Mouse (Mus musculus) liver, adult 2 months (tissue): Measurements from ENCODE around the gene Madcam1. TPM values are rescaled to one million over a fixed set of nuclear protein-coding genes. Genes with fewer than 3 reads are reported as not detected.

Experiments
- DNase-seq: peaks from one replicate; pipeline ENCODE4 v3.0.0-alpha.2; 2011; ENCODE audit warnings: low read depth, low spot score; ENCODE audit errors: extremely low read depth
- H3K27ac ChIP-seq: fragments of 200-500 bp; replicated peaks from 2 replicates; pipeline ENCODE4 v1.5.1; 2012; ENCODE audit warnings: low read depth, mild to moderate bottlenecking, control low read depth, inconsistent platforms, low read length; ENCODE audit not compliant: insufficient read depth
- H3K27me3 ChIP-seq: fragments of 200-500 bp; 2 replicates; pipeline ENCODE4 v1.6.1; 2012; ENCODE audit warnings: mild to moderate bottlenecking, moderate library complexity, low read length, inconsistent platforms; ENCODE audit not compliant: control insufficient read depth, insufficient read depth
- H3K36me3 ChIP-seq: fragments of 200-500 bp; 2 replicates; pipeline ENCODE4 v1.6.1; 2012; ENCODE audit warnings: low read length, inconsistent platforms; ENCODE audit not compliant: control insufficient read depth, insufficient read depth
- H3K4me1 ChIP-seq: fragments of 200-500 bp; 2 replicates; pipeline ENCODE4 v1.6.1; 2011; ENCODE audit warnings: low read length; ENCODE audit not compliant: control insufficient read depth, insufficient read depth
- H3K4me3 ChIP-seq: fragments of 200-500 bp; 2 replicates; pipeline ENCODE4 v1.5.1; 2011; ENCODE audit warnings: low read depth, mild to moderate bottlenecking, control low read depth, low read length, moderate library complexity; ENCODE audit not compliant: insufficient read depth
- H3K79me2 ChIP-seq: fragments of 200-500 bp; 2 replicates; pipeline ENCODE4 v1.6.1; 2012; ENCODE audit warnings: inconsistent platforms, mild to moderate bottlenecking, low read length, moderate library complexity; ENCODE audit not compliant: control insufficient read depth, insufficient read depth
- H3K9ac ChIP-seq: fragments of 200-500 bp; 2 replicates; pipeline ENCODE4 v1.6.1; 2012; ENCODE audit warnings: low read depth, mild to moderate bottlenecking, control low read depth, inconsistent platforms, low read length
- CTCF ChIP-seq: fragments of 200-500 bp; IDR thresholded peaks from 2 replicates; pipeline ENCODE4 v1.5.1; 2011; ENCODE audit warnings: low read depth, low read length, control low read depth
- POLR2A ChIP-seq: fragments of 200-500 bp; IDR thresholded peaks from 2 replicates; pipeline ENCODE4 v1.6.1; 2011; ENCODE audit warnings: low read length, control low read depth; ENCODE audit not compliant: insufficient read depth; ENCODE audit errors: extremely low read depth
- WGBS: fragments of 180-500 bp; shearing (Covaris S2); methylation state at CpG from one replicate; pipeline ENCODE4 v1.1.7; 2018; 5-methylcytosine and 5-hydroxymethylcytosine counted together
- polyA plus RNA-seq: library from polyadenylated mRNA; depleted of rRNA; stranded (reverse); fragments of >200 nt; gene quantifications from 2 replicates; pipeline ENCODE4 v1.2.3, GENCODE M21; 2012
- total RNA-seq: library from RNA; depleted of rRNA; stranded (reverse); fragments of >200 nt; gene quantifications from 2 replicates; pipeline ENCODE4 v1.2.3, GENCODE M21; 2014

The Madcam1 gene
- total and polyA plus RNA-seq, 2 experiments = not detected

- DNase-seq = peak; percentile 83
- peak overlapping the region; percentile 56 for H3K27ac ChIP-seq
- H3K9ac ChIP-seq = peak overlapping the region; percentile 44
- H3K36me3 ChIP-seq = peaks cover 3% of the 10 kb centered on the region; the same call in 1 of the 2 replicates
- TF ChIP-seq POLR2A = no peak
- TF ChIP-seq CTCF = no peak
- H3K79me2 ChIP-seq = peaks cover 31% of the 10 kb centered on the region
- peaks cover 31% of the 10 kb centered on the region for H3K4me1 ChIP-seq
- no peaks in the 10 kb centered on the region for H3K27me3 ChIP-seq
- 25% methylated on average over 5 of the region's 5 CpGs for WGBS
- no peak overlapping the region for H3K4me3 ChIP-seq
Measured at GRCm38 (mm10) chr10:79706406-79707094, 42.2 kb downstream of the Madcam1 start.

GRCm38 (mm10) chr10:79707162-79707561 is 42.8 kb downstream of the Madcam1 start:
- Histone ChIP-seq H3K9ac (peak overlapping the region; percentile 31; the same call in 1 of the 2 replicates), H3K4me1 (peaks cover 26% of the 10 kb centered on the region)

GRCm38 (mm10) chr10:79707759-79708158 is 43.4 kb downstream of the Madcam1 start:
- no peak for TF ChIP-seq CTCF
- no peak for TF ChIP-seq POLR2A
- DNase-seq = no peak

More at GRCm38 (mm10) chr10:79707162-79707561, 42.8 kb downstream of the Madcam1 start:
- Histone ChIP-seq H3K27ac (peak overlapping the region; percentile 13), H3K27me3 (no peaks in the 10 kb centered on the region), H3K4me3 (no peak overlapping the region), H3K79me2 (peaks cover 31% of the 10 kb centered on the region), H3K36me3 (peaks cover 3% of the 10 kb centered on the region; the same call in 1 of the 2 replicates)
- DNase-seq = peak; percentile 30
- 32% methylated on average over 1 of the region's 1 CpGs for WGBS
- TF ChIP-seq CTCF (no peak), POLR2A (no peak)

GRCm38 (mm10) chr10:79708668-79709067 is 44.3 kb downstream of the Madcam1 start:
- Histone ChIP-seq H3K4me1 (peaks cover 26% of the 10 kb centered on the region), H3K4me3 (no peak overlapping the region), H3K36me3 (peaks cover 3% of the 10 kb centered on the region; the same call in 1 of the 2 replicates), H3K27ac (no peak overlapping the region), H3K9ac (no peak overlapping the region), H3K79me2 (peaks cover 31% of the 10 kb centered on the region), H3K27me3 (no peaks in the 10 kb centered on the region)
- 88% methylated on average over 21 of the region's 21 CpGs for WGBS
- TF ChIP-seq POLR2A = no peak
- no peak for TF ChIP-seq CTCF
- no peak for DNase-seq

More at GRCm38 (mm10) chr10:79707759-79708158, 43.4 kb downstream of the Madcam1 start:
- H3K4me1 ChIP-seq = peaks cover 26% of the 10 kb centered on the region
- no peaks in the 10 kb centered on the region for H3K27me3 ChIP-seq
- no peak overlapping the region for H3K9ac ChIP-seq
- peaks cover 3% of the 10 kb centered on the region; the same call in 1 of the 2 replicates for H3K36me3 ChIP-seq
- H3K4me3 ChIP-seq = no peak overlapping the region
- peaks cover 31% of the 10 kb centered on the region for H3K79me2 ChIP-seq
- 36% methylated on average over 4 of the region's 4 CpGs for WGBS
- H3K27ac ChIP-seq = no peak overlapping the region

- no peak overlapping the region for H3K9ac ChIP-seq
- peaks cover 3% of the 10 kb centered on the region; the same call in 1 of the 2 replicates for H3K36me3 ChIP-seq
- H3K4me1 ChIP-seq = peaks cover 26% of the 10 kb centered on the region
- peaks cover 31% of the 10 kb centered on the region for H3K79me2 ChIP-seq
- no peak for DNase-seq
- H3K27ac ChIP-seq = no peak overlapping the region
- TF ChIP-seq POLR2A = no peak
- no peak for TF ChIP-seq CTCF
- no peaks in the 10 kb centered on the region for H3K27me3 ChIP-seq
- 81% methylated on average over 7 of the region's 7 CpGs for WGBS
- no peak overlapping the region for H3K4me3 ChIP-seq
Measured at GRCm38 (mm10) chr10:79709307-79709706, 44.9 kb downstream of the Madcam1 start.

- peaks cover 6% of the 10 kb centered on the region for H3K27me3 ChIP-seq
- no peak overlapping the region for H3K4me3 ChIP-seq
- H3K27ac ChIP-seq = no peak overlapping the region
- peaks cover 3% of the 10 kb centered on the region; the same call in 1 of the 2 replicates for H3K36me3 ChIP-seq
- peaks cover 6% of the 10 kb centered on the region for H3K4me1 ChIP-seq
- H3K9ac ChIP-seq = no peak overlapping the region
- H3K79me2 ChIP-seq = peaks cover 14% of the 10 kb centered on the region
- TF ChIP-seq POLR2A (no peak), CTCF (peak; percentile 37; the same call in 1 of the 2 replicates)
- 86% methylated on average over 1 of the region's 1 CpGs for WGBS
- DNase-seq = peak; percentile 45
Measured at GRCm38 (mm10) chr10:79712029-79712428, 47.7 kb downstream of the Madcam1 start.
